Mouse (Mus musculus): ENCODE measurements around the gene Ackr3. TPM values are rescaled to one million over a fixed set of nuclear protein-coding genes. Genes with fewer than 3 reads are reported as not detected.

Ackr3 gene
- polyA plus RNA-seq, 1 experiment: 37.6 TPM

GRCm38 (mm10) chr1:90230611-90231010 is 26.8 kb downstream of the Ackr3 start:
- TF ChIP-seq POLR2A (IDR thresholded peaks at IDR 0.05; ENCODE audit: borderline replicate concordance, extremely low read depth, insufficient read depth, insufficient read length, poor library complexity, severe bottlenecking) (no peak), CTCF (IDR thresholded peaks at IDR 0.05; ENCODE audit: borderline replicate concordance, extremely low read depth, insufficient read depth, insufficient read length) (no peak)
- DNase-seq (ENCODE audit: low read depth): no peak

GRCm38 (mm10) chr1:90231591-90232490 is 28.1 kb downstream of the Ackr3 start:
- DNase-seq (ENCODE audit: low read depth): peak; percentile 59
- TF ChIP-seq POLR2A (IDR thresholded peaks at IDR 0.05; ENCODE audit: borderline replicate concordance, extremely low read depth, insufficient read depth, insufficient read length, poor library complexity, severe bottlenecking) (no peak), CTCF (IDR thresholded peaks at IDR 0.05; ENCODE audit: borderline replicate concordance, extremely low read depth, insufficient read depth, insufficient read length) (no peak)

- DNase-seq (ENCODE audit: low read depth): no peak
- TF ChIP-seq CTCF (IDR thresholded peaks at IDR 0.05; ENCODE audit: borderline replicate concordance, extremely low read depth, insufficient read depth, insufficient read length) (no peak), POLR2A (IDR thresholded peaks at IDR 0.05; ENCODE audit: borderline replicate concordance, extremely low read depth, insufficient read depth, insufficient read length, poor library complexity, severe bottlenecking) (no peak)
These were observed 28.7 kb downstream of the Ackr3 start for GRCm38 (mm10) chr1:90232491-90232885.

- DNase-seq (ENCODE audit: low read depth): no peak
- TF ChIP-seq CTCF (IDR thresholded peaks at IDR 0.05; ENCODE audit: borderline replicate concordance, extremely low read depth, insufficient read depth, insufficient read length): no peak
- TF ChIP-seq POLR2A (IDR thresholded peaks at IDR 0.05; ENCODE audit: borderline replicate concordance, extremely low read depth, insufficient read depth, insufficient read length, poor library complexity, severe bottlenecking): no peak
These were observed 30.9 kb downstream of the Ackr3 start for GRCm38 (mm10) chr1:90234620-90235054.

GRCm38 (mm10) chr1:90236640-90237039 is 32.9 kb downstream of the Ackr3 start:
- no peak for DNase-seq (ENCODE audit: low read depth)
- TF ChIP-seq POLR2A (IDR thresholded peaks at IDR 0.05; ENCODE audit: borderline replicate concordance, extremely low read depth, insufficient read depth, insufficient read length, poor library complexity, severe bottlenecking) (no peak), CTCF (IDR thresholded peaks at IDR 0.05; ENCODE audit: borderline replicate concordance, extremely low read depth, insufficient read depth, insufficient read length) (no peak)

GRCm38 (mm10) chr1:90238095-90238888 is 34.5 kb downstream of the Ackr3 start:
- TF ChIP-seq CTCF (IDR thresholded peaks at IDR 0.05; ENCODE audit: borderline replicate concordance, extremely low read depth, insufficient read depth, insufficient read length) (no peak), POLR2A (IDR thresholded peaks at IDR 0.05; ENCODE audit: borderline replicate concordance, extremely low read depth, insufficient read depth, insufficient read length, poor library complexity, severe bottlenecking) (no peak)
- DNase-seq (ENCODE audit: low read depth): peak; percentile 70

GRCm38 (mm10) chr1:90239336-90240225 is 35.8 kb downstream of the Ackr3 start:
- no peak for DNase-seq (ENCODE audit: low read depth)
- TF ChIP-seq CTCF (IDR thresholded peaks at IDR 0.05; ENCODE audit: borderline replicate concordance, extremely low read depth, insufficient read depth, insufficient read length) (no peak), POLR2A (IDR thresholded peaks at IDR 0.05; ENCODE audit: borderline replicate concordance, extremely low read depth, insufficient read depth, insufficient read length, poor library complexity, severe bottlenecking) (no peak)

GRCm38 (mm10) chr1:90240287-90240686 is 36.5 kb downstream of the Ackr3 start:
- TF ChIP-seq CTCF (IDR thresholded peaks at IDR 0.05; ENCODE audit: borderline replicate concordance, extremely low read depth, insufficient read depth, insufficient read length) (no peak), POLR2A (IDR thresholded peaks at IDR 0.05; ENCODE audit: borderline replicate concordance, extremely low read depth, insufficient read depth, insufficient read length, poor library complexity, severe bottlenecking) (no peak)
- no peak for DNase-seq (ENCODE audit: low read depth)

GRCm38 (mm10) chr1:90242444-90242989 is 38.7 kb downstream of the Ackr3 start:
- DNase-seq (ENCODE audit: low read depth): no peak
- no peak for TF ChIP-seq CTCF (IDR thresholded peaks at IDR 0.05; ENCODE audit: borderline replicate concordance, extremely low read depth, insufficient read depth, insufficient read length)
- TF ChIP-seq POLR2A (IDR thresholded peaks at IDR 0.05; ENCODE audit: borderline replicate concordance, extremely low read depth, insufficient read depth, insufficient read length, poor library complexity, severe bottlenecking): no peak

- TF ChIP-seq CTCF (IDR thresholded peaks at IDR 0.05; ENCODE audit: borderline replicate concordance, extremely low read depth, insufficient read depth, insufficient read length): no peak
- TF ChIP-seq POLR2A (IDR thresholded peaks at IDR 0.05; ENCODE audit: borderline replicate concordance, extremely low read depth, insufficient read depth, insufficient read length, poor library complexity, severe bottlenecking): no peak
- no peak for DNase-seq (ENCODE audit: low read depth)
These were observed 40.8 kb downstream of the Ackr3 start for GRCm38 (mm10) chr1:90244537-90244936.

Data from brain, embryonic 14.5 days (tissue).